9 mouse cellular contexts compared by ENCODE assay signal in genomic region chr2:53382348-53382747, GRCm38 (mm10).
A peak's percentile ranks its signal among the peaks of the same experiment; 100 is the strongest.
DNase-seq lines count a peak whose midpoint lies in the region; ATAC-seq and TF ChIP-seq lines count a peak whose summit lies in the region.
"Had no signal": no experiment of that assay in that cellular context is flagged by ENCODE, and none has a peak within 500 bp of the region (broad histone marks: within the 10 kb centered on the region; RNA-seq: fewer than 3 reads in every experiment).

No protein-coding gene starts in this region.

- DNase-seq in cerebellum, postnatal 10 days = peak; percentile 34 to 60
- DNase-seq in cerebellum, adult 2 months = no peak
- DNase-seq in liver, adult 2 months (ENCODE audit: extremely low read depth, low read depth, low spot score) = peak; percentile 9
- no peak for DNase-seq in liver, embryonic 11.5 days (ENCODE audit: low spot score)
- peak; percentile 73 for DNase-seq in midbrain, postnatal 0 days (ENCODE audit: low spot score)
- no peak for DNase-seq in frontal cortex, postnatal 36 days (ENCODE audit: low spot score in 2 of 2)
- DNase-seq: heart, postnatal 10 days had no signal

- no peaks in the 10 kb centered on the region for H3K79me2 ChIP-seq in liver, adult 2 months (ENCODE audit: control insufficient read depth, insufficient read depth, low read length)

- H3K36me3 ChIP-seq in liver, adult 2 months (ENCODE audit: control insufficient read depth, insufficient read depth, low read length) = no peaks in the 10 kb centered on the region
- no peaks in the 10 kb centered on the region for H3K36me3 ChIP-seq in liver, embryonic 11.5 days (ENCODE audit: control insufficient read depth, insufficient read depth, low read length)
- H3K36me3 ChIP-seq in hindbrain, embryonic 15.5 days = no peaks in the 10 kb centered on the region
- H3K36me3 ChIP-seq in midbrain, postnatal 0 days (ENCODE audit: insufficient read depth, low read length) = no peaks in the 10 kb centered on the region

- no peak overlapping the region for H3K27ac ChIP-seq in cerebellum, adult 2 months (ENCODE audit: insufficient read depth, low read length)
- H3K27ac ChIP-seq in liver, adult 2 months (replicated peaks; ENCODE audit: insufficient read depth, low read depth, low read length) = no peak overlapping the region
- no peak overlapping the region for H3K27ac ChIP-seq in liver, embryonic 11.5 days (ENCODE audit: low read depth, low read length)
- H3K27ac ChIP-seq in hindbrain, embryonic 15.5 days (replicated peaks) = no peak overlapping the region
- no peak overlapping the region for H3K27ac ChIP-seq in midbrain, postnatal 0 days (ENCODE audit: low read depth, low read length)

- TF ChIP-seq CTCF in cerebellum, adult 2 months (IDR thresholded peaks at IDR 0.05; ENCODE audit: borderline replicate concordance, insufficient read depth, low read depth, low read length) = no peak
- no peak for TF ChIP-seq CTCF in liver, adult 2 months (IDR thresholded peaks at IDR 0.05; ENCODE audit: low read depth, low read length)
- no peak for TF ChIP-seq CTCF in midbrain, postnatal 0 days (IDR thresholded peaks at IDR 0.05)

- no peaks in the 10 kb centered on the region for H3K4me1 ChIP-seq in cerebellum, adult 2 months (ENCODE audit: control insufficient read depth, insufficient read depth, low read length)
- no peaks in the 10 kb centered on the region for H3K4me1 ChIP-seq in liver, adult 2 months (ENCODE audit: control insufficient read depth, insufficient read depth, low read length)
- no peaks in the 10 kb centered on the region for H3K4me1 ChIP-seq in liver, embryonic 11.5 days (replicated peaks; ENCODE audit: control insufficient read depth, insufficient read depth, low read length)
- H3K4me1 ChIP-seq in hindbrain, embryonic 15.5 days (replicated peaks) = no peaks in the 10 kb centered on the region; the same call in 1 of the 2 replicates
- no peaks in the 10 kb centered on the region for H3K4me1 ChIP-seq in midbrain, postnatal 0 days (ENCODE audit: insufficient read depth, low read length)

- H3K27me3 ChIP-seq in cerebellum, adult 2 months (ENCODE audit: control insufficient read depth, insufficient read depth, low read length) = no peaks in the 10 kb centered on the region
- H3K27me3 ChIP-seq in liver, adult 2 months (ENCODE audit: control insufficient read depth, insufficient read depth, low read length) = 0 out of 2 replicates have a peak, but pooled peaks cover 2% of the 10 kb centered on the region
- H3K27me3 ChIP-seq in liver, embryonic 11.5 days (replicated peaks; ENCODE audit: control insufficient read depth, insufficient read depth, low read length) = no peaks in the 10 kb centered on the region
- 0 out of 2 replicates have a peak, but pooled peaks cover 2% of the 10 kb centered on the region for H3K27me3 ChIP-seq in hindbrain, embryonic 15.5 days
- no peaks in the 10 kb centered on the region for H3K27me3 ChIP-seq in midbrain, postnatal 0 days (ENCODE audit: insufficient read depth, low read length)

- ATAC-seq in liver, embryonic 11.5 days (replicated peaks; ENCODE audit: low FRiP score) = no peak
- peak; percentile 47; the same call in 1 of the 2 replicates for ATAC-seq in hindbrain, embryonic 15.5 days (ENCODE audit: low FRiP score, low read depth)
- ATAC-seq in midbrain, postnatal 0 days (ENCODE audit: low FRiP score) = no peak
- no peak for ATAC-seq in cerebellum, adult (ENCODE audit: insufficient number of reproducible peaks, low FRiP score, low TSS enrichment)

- H3K4me2 ChIP-seq in liver, embryonic 11.5 days = no peak overlapping the region
- no peak overlapping the region for H3K4me2 ChIP-seq in hindbrain, embryonic 15.5 days
- H3K4me2 ChIP-seq in midbrain, postnatal 0 days (ENCODE audit: low read depth, low read length, poor library complexity, severe bottlenecking) = no peak overlapping the region

- TF ChIP-seq POLR2A in cerebellum, adult 2 months (IDR thresholded peaks at IDR 0.05; ENCODE audit: borderline replicate concordance, insufficient read depth, low read length) = no peak
- no peak for TF ChIP-seq POLR2A in liver, adult 2 months (IDR thresholded peaks at IDR 0.05; ENCODE audit: extremely low read depth, insufficient read depth, low read length)

- no peak overlapping the region for H3K4me3 ChIP-seq in cerebellum, adult 2 months (replicated peaks; ENCODE audit: insufficient read depth, low read depth, low read length)
- H3K4me3 ChIP-seq in liver, adult 2 months (ENCODE audit: insufficient read depth, low read depth, low read length) = no peak overlapping the region
- no peak overlapping the region for H3K4me3 ChIP-seq in liver, embryonic 11.5 days (ENCODE audit: low read depth, low read length)
- no peak overlapping the region for H3K4me3 ChIP-seq in hindbrain, embryonic 15.5 days
- no peak overlapping the region for H3K4me3 ChIP-seq in midbrain, postnatal 0 days (ENCODE audit: low read depth, low read length)

- H3K9ac ChIP-seq in liver, adult 2 months (ENCODE audit: low read depth, low read length) = no peak overlapping the region
- H3K9ac ChIP-seq in liver, embryonic 11.5 days (ENCODE audit: low read depth, low read length) = no peak overlapping the region
- H3K9ac ChIP-seq in hindbrain, embryonic 15.5 days = no peak overlapping the region
- no peak overlapping the region for H3K9ac ChIP-seq in midbrain, postnatal 0 days (replicated peaks; ENCODE audit: low read length, poor library complexity, severe bottlenecking)

- 0% methylated on average over 1 of the region's 1 CpGs for WGBS in cerebellum, adult 2 months
- whole genome bisulfite sequencing in liver, adult 2 months = 10% methylated on average over 1 of the region's 1 CpGs
- WGBS in liver, embryonic 11.5 days = 49% methylated on average over 1 of the region's 1 CpGs
- 2% methylated on average over 1 of the region's 1 CpGs for WGBS in hindbrain, embryonic 15.5 days
- WGBS in midbrain, postnatal 0 days = 4% methylated on average over 1 of the region's 1 CpGs

- no peaks in the 10 kb centered on the region for H3K9me3 ChIP-seq in liver, embryonic 11.5 days (ENCODE audit: control insufficient read depth, low read length)
- no peaks in the 10 kb centered on the region for H3K9me3 ChIP-seq in hindbrain, embryonic 15.5 days
- no peaks in the 10 kb centered on the region for H3K9me3 ChIP-seq in midbrain, postnatal 0 days (ENCODE audit: low read length)

Comparison
In these comparisons a context has a peak if more than half of its experiments do, and no peak if none do; other contexts are left out.
1. DNase-seq: peak in cerebellum, postnatal 10 days (2 of 2), liver, adult 2 months (single experiment) and midbrain, postnatal 0 days (single experiment); none in cerebellum, adult 2 months (0 of 2), liver, embryonic 11.5 days (single experiment) and frontal cortex, postnatal 36 days (0 of 2).